Mouse (Mus musculus) liver, embryonic 13.5 days (tissue): ENCODE measurements at regions not wholly inside any gene's neighbourhood (a gene's known extent, or its start where the extent isn't known, plus 50 kb on each side); places are given as distances from the start of the nearest gene placed in this dataset.

ENCODE experiments used
- ATAC-seq: fragments of 200-750 bp; cut with Nextera tagmentation; 2 replicates; pipeline ENCODE4 v1.8.0; 2017; ENCODE audit warnings: low read depth, mild to moderate bottlenecking, moderate number of reproducible peaks, moderate library complexity
- DNase-seq: peaks from one replicate; pipeline ENCODE4 v3.0.0; 2022
- H3K27ac ChIP-seq: fragments of 300-500 bp; sonication (generic); 2 replicates; pipeline ENCODE4 v1.5.1; 2015; ENCODE audit warnings: moderate library complexity, mild to moderate bottlenecking, inconsistent platforms
- H3K27me3 ChIP-seq: fragments of 300-500 bp; sonication (generic); 2 replicates; pipeline ENCODE4 v1.6.1; 2015; ENCODE audit warnings: mild to moderate bottlenecking, inconsistent platforms
- H3K36me3 ChIP-seq: fragments of 300-500 bp; sonication (generic); 2 replicates; pipeline ENCODE4 v1.6.1; 2015; ENCODE audit warnings: mild to moderate bottlenecking, inconsistent platforms
- H3K4me1 ChIP-seq: fragments of 300-500 bp; sonication (generic); replicated peaks from 2 replicates; pipeline ENCODE4 v1.6.1; 2015; ENCODE audit warnings: inconsistent platforms
- H3K4me2 ChIP-seq: fragments of 300-500 bp; sonication (generic); 2 replicates; pipeline ENCODE4 v1.6.1; 2015; ENCODE audit warnings: inconsistent platforms, mild to moderate bottlenecking, moderate library complexity
- H3K4me3 ChIP-seq: fragments of 300-500 bp; sonication (generic); replicated peaks from 2 replicates; pipeline ENCODE4 v1.5.1; 2015; ENCODE audit warnings: mild to moderate bottlenecking, inconsistent platforms
- H3K9ac ChIP-seq: fragments of 300-500 bp; sonication (generic); 2 replicates; pipeline ENCODE4 v1.6.1; 2015; ENCODE audit warnings: mild to moderate bottlenecking, inconsistent platforms
- H3K9me3 ChIP-seq: fragments of 300-500 bp; sonication (generic); replicated peaks from 2 replicates; pipeline ENCODE4 v1.6.1; 2016; ENCODE audit warnings: inconsistent platforms
- WGBS: fragments of 180-500 bp; shearing (Covaris S2); methylation state at CpG from one replicate; pipeline ENCODE4 v1.1.7; 2015; ENCODE audit not compliant: insufficient replicate concordance; 5-methylcytosine and 5-hydroxymethylcytosine counted together

DNA sequence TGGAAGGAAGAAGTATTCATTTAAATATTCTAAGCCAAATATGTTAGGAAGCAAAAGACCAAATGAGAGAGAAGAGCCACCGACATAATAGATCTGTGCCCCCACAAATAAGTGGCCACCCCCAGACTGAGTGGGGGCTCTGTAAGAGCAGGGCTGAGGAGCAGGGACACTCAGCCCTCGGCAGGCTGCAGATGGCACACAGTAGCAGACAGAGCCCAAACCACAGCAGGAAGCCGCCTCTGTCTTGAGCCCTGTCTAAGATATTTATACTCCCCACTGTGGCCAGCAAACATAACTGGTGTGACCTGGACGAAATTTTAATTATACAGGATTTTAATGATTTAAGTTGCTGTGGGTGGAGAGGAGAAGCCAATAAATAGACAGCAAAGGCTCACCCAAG, 126.4 kb upstream of the Ank start:
- ATAC-seq (no peak), DNase-seq (no peak)
- Histone ChIP-seq H3K4me2 (no peak overlapping the region), H3K36me3 (no peaks in the 10 kb centered on the region), H3K27me3 (no peaks in the 10 kb centered on the region), H3K9me3 (no peaks in the 10 kb centered on the region), H3K4me1 (no peaks in the 10 kb centered on the region), H3K9ac (no peak overlapping the region), H3K4me3 (no peak overlapping the region), H3K27ac (no peak overlapping the region)
- WGBS = 15% methylated on average over 4 of the region's 4 CpGs

DNA sequence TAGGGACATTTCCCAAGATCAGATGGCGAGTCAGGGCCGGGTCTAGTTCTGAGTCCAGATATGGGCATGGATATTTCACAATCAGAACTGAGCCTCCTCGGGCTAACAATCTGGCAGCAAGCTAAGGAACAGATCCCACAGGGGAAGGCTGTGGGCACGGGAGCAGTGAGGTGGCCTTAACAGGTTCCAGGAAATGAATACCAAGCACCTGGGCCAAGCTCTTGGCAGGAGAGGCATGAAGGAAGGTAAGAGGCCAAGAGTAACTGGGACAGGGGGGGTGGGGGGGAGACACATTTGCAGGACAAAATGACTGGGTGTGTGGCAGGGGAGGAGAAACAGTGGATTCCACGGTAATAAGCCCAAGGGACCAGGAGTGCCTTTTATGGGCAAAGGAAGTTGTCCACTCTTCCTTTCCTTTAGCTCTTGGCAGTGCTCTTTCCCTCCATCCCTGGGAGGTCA, 124.9 kb upstream of the Ank start:
- H3K9me3 ChIP-seq = no peaks in the 10 kb centered on the region
- H3K36me3 ChIP-seq = no peaks in the 10 kb centered on the region
- 57% methylated on average over 5 of the region's 5 CpGs for WGBS
- no peaks in the 10 kb centered on the region for H3K27me3 ChIP-seq
- no peak overlapping the region for H3K4me2 ChIP-seq
- no peak overlapping the region for H3K9ac ChIP-seq
- no peak for DNase-seq
- H3K4me1 ChIP-seq = no peaks in the 10 kb centered on the region
- ATAC-seq = no peak
- no peak overlapping the region for H3K4me3 ChIP-seq
- no peak overlapping the region for H3K27ac ChIP-seq

DNA sequence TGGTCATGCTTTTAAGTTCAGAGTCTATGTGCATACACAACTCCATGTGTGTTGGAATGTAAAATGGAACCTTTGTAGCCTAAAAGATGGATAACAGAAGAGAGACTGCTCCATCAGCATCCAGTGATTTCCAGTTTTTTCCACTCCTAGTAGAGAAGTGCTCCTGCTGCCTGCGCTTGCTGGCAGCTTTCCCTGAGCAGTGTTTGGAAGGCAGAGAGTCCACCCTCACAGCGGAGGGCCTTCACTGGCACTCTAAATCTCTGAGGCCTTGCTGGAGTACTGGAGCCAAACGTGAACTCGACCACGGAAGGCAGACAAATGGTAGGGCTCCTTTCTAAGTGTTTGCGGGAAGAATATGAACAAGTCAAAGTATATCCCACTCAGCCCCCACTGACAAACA, 108.0 kb upstream of the Ank start:
- no peaks in the 10 kb centered on the region for H3K4me1 ChIP-seq
- no peak overlapping the region for H3K4me3 ChIP-seq
- no peaks in the 10 kb centered on the region for H3K9me3 ChIP-seq
- no peak overlapping the region for H3K9ac ChIP-seq
- H3K27me3 ChIP-seq = no peaks in the 10 kb centered on the region
- DNase-seq = no peak
- ATAC-seq = no peak
- no peaks in the 10 kb centered on the region for H3K36me3 ChIP-seq
- WGBS = 60% methylated on average over 6 of the region's 6 CpGs
- H3K27ac ChIP-seq = no peak overlapping the region
- no peak overlapping the region for H3K4me2 ChIP-seq

DNA sequence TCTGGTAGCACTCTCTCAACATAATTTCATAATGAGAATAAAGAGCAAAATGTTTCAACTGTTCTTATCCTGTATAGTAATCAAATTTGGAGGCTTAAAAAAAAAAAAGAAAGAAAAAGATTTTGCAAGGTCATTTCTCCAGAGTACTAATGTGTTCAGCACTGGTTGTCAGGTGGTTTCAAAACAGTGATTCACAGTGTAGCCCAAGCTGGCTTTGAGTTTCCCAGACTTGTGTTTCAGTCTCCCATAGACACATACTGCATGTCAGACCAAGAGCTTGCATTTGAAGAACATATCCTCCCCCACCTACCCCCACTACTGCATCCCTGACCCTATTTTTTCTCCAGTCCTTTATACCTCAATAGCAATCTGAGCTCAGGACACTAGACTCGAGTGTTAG, 107.2 kb upstream of the Ank start:
- ATAC-seq = no peak
- H3K9me3 ChIP-seq = no peaks in the 10 kb centered on the region
- H3K4me1 ChIP-seq = no peaks in the 10 kb centered on the region
- no peak overlapping the region for H3K4me2 ChIP-seq
- WGBS = 41% methylated on average over 1 of the region's 1 CpGs
- DNase-seq = no peak
- H3K4me3 ChIP-seq = no peak overlapping the region
- no peaks in the 10 kb centered on the region for H3K36me3 ChIP-seq
- H3K9ac ChIP-seq = no peak overlapping the region
- no peaks in the 10 kb centered on the region for H3K27me3 ChIP-seq
- no peak overlapping the region for H3K27ac ChIP-seq

DNA sequence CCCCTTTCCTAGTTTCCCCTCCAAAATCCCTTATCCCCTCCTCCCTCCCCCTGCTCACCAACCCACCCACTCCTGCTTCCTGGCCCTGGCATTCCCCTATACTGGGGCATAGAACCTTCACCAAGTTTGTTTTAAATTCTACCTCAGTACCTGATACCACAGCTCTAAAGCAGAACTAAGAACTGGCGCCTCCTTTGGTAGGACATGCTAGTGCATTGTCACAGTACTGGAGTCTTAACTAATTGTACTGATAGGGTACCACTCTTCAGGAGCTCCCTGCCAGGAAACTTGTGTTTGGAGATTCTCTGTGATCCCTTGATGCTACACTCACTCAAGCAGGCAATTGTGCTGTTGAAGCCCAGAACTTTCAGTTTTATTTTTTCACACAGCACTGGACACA, 92.0 kb upstream of the Ank start:
- 48% methylated on average over 1 of the region's 1 CpGs for WGBS
- no peaks in the 10 kb centered on the region for H3K4me1 ChIP-seq
- no peak overlapping the region for H3K27ac ChIP-seq
- no peaks in the 10 kb centered on the region for H3K9me3 ChIP-seq
- H3K27me3 ChIP-seq = no peaks in the 10 kb centered on the region
- DNase-seq (no peak), ATAC-seq (no peak)
- no peak overlapping the region for H3K9ac ChIP-seq
- no peak overlapping the region for H3K4me3 ChIP-seq
- no peak overlapping the region for H3K4me2 ChIP-seq
- no peaks in the 10 kb centered on the region for H3K36me3 ChIP-seq

DNA sequence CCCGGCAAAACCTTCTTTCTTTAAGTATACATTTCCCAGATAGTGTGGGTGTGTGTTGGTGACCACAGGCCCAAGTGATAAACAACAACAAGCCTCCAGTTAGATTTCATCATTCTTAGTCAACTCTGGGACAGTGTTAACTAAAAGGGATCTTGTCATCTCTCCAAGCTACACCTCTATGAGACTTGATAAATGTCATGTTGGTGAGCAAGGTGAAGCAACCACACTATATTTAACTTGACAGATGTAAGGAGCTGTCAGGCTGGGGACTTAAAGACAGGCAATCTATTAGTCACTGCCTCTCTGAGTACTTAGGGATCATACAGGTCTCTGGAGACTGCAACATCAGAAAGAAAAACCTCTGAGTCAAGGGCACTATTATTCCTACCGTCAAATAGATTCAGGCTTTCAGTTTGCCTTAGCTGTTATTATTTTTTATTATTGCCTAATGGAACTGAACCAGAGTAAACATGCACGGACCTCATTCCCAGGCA, 87.8 kb upstream of the Ank start:
- H3K27ac ChIP-seq = no peak overlapping the region
- 74% methylated on average over 3 of the region's 3 CpGs for WGBS

DNA sequence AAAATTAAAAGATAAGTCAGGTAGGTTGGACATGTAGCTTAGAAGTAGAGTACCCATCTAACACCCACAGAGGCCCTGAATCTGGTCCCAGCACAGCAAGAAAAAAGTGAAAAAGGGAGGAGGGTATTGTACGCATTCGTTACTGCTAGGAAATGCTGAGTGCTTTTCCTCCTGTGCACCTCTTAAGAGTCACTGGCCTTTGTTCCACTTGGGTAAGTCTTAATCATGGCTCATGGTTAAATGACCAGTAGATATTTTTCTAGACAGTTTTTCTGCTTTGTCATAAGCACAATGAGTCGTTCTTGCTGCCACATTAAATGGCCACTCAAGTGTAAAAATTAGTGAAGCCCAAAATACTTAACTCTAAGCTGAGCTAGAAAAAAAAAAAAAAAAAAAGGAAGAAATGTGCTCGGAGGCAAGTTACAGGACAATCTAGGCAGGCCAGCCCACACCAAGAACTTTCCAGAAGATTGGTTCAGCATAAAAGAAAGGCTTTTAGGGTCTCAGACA, 86.0 kb upstream of the Ank start:
- Histone ChIP-seq H3K27me3 (no peaks in the 10 kb centered on the region), H3K4me2 (no peak overlapping the region), H3K36me3 (no peaks in the 10 kb centered on the region), H3K9ac (no peak overlapping the region), H3K4me1 (no peaks in the 10 kb centered on the region), H3K4me3 (no peak overlapping the region), H3K27ac (no peak overlapping the region), H3K9me3 (no peaks in the 10 kb centered on the region)
- WGBS = 61% methylated on average over 4 of the region's 4 CpGs
- ATAC-seq (no peak), DNase-seq (no peak)

More for the DNA sequence above, 87.8 kb upstream of the Ank start:
- no peak overlapping the region for H3K4me3 ChIP-seq
- H3K9ac ChIP-seq = no peak overlapping the region
- H3K36me3 ChIP-seq = no peaks in the 10 kb centered on the region
- DNase-seq (no peak), ATAC-seq (no peak)
- H3K27me3 ChIP-seq = no peaks in the 10 kb centered on the region
- H3K4me1 ChIP-seq = no peaks in the 10 kb centered on the region
- H3K9me3 ChIP-seq = no peaks in the 10 kb centered on the region
- H3K4me2 ChIP-seq = no peak overlapping the region

DNA sequence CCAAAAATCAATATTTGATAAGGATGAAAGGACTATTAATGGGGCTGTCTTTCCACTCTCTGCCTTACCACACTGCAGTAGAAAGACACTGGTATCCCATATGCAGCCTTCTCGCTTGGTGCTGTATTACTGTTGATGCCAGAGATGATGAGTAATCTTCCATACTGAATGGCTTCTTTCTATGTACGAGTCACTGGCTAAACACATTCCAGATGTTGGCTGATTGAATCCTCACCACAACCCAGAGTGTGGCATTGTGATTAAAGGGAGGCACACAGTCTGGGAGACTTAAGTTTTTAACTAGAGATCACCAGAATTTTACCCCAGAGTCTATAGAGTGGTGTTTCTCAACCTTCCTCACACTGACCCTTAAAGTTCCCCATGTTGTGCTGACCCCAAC, 84.9 kb upstream of the Ank start:
- 53% methylated on average over 2 of the region's 2 CpGs for WGBS

DNA sequence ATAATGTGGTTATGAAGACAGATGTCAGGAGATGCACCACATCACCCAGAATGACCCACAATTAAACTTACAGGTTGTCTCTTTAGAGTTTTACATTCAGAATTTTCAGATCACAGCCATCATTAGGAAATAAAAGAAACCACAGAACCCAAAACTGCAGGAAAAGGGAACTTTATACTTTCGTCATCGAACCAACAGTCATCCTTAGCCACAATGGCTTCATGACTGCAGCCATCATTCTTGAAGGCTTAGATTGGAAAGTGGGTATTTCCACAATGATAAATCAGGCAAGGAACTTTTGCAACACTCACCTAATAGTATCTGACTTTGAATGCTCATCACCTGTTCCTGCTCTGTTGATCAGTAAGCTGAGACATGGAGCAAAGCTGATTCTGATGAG, 75.9 kb upstream of the Ank start:
- Histone ChIP-seq H3K9me3 (no peaks in the 10 kb centered on the region), H3K4me3 (no peak overlapping the region), H3K27me3 (no peaks in the 10 kb centered on the region), H3K4me2 (no peak overlapping the region), H3K27ac (no peak overlapping the region), H3K4me1 (no peaks in the 10 kb centered on the region), H3K36me3 (no peaks in the 10 kb centered on the region), H3K9ac (no peak overlapping the region)
- 60% methylated on average over 2 of the region's 2 CpGs for WGBS
- ATAC-seq (no peak), DNase-seq (no peak)

More for the DNA sequence above, 84.9 kb upstream of the Ank start:
- Histone ChIP-seq H3K36me3 (no peaks in the 10 kb centered on the region), H3K27me3 (no peaks in the 10 kb centered on the region), H3K4me2 (no peak overlapping the region), H3K9me3 (no peaks in the 10 kb centered on the region), H3K9ac (no peak overlapping the region), H3K27ac (no peak overlapping the region), H3K4me3 (no peak overlapping the region), H3K4me1 (no peaks in the 10 kb centered on the region)
- ATAC-seq = no peak
- DNase-seq = no peak

DNA sequence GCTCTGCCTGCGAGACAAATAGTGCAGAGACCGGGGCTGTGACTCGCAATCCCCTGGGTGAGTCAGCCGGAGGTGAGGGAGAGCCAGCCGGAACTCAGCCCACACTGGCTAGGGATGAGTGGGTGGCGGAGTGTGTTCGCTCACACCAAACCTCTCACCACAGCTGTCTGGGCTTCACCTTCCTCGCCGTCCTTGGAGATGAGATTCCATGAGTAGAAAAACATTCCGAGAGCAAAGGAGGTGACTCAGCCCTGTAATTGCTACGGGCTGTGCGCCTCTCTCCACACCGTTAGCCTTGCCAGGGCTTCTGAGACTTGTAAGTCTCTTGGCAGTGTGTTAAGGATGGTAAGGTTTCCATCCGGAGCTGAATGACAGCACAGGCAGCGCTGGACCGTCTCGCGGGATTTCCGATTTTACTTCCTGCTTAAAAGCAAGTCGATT, 60.7 kb upstream of the Ank start:
- Histone ChIP-seq H3K4me2 (no peak overlapping the region), H3K36me3 (no peaks in the 10 kb centered on the region), H3K9me3 (no peaks in the 10 kb centered on the region), H3K4me1 (no peaks in the 10 kb centered on the region), H3K4me3 (no peak overlapping the region), H3K27me3 (no peaks in the 10 kb centered on the region), H3K27ac (no peak overlapping the region), H3K9ac (no peak overlapping the region)
- WGBS = 78% methylated on average over 20 of the region's 20 CpGs
- ATAC-seq = no peak
- DNase-seq = no peak

DNA sequence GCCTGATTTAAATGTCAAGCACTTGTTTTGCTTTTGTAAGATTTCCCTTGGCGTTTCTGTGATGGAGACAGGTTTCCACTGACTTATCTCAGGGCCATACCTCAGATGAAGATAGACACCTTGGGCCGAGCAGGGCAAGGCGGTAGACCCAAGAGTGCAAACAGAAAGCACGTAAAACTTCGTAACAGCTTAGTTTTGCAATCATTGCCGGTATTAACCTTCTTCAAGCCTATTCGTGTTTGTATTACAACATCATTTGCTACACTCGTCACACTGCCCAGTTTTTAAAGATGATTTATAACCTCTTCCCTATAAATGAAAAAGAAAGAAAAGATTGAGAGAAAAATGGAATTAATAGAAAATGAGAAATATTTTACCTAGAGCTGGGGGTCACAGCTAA, 56.6 kb upstream of the Ank start:
- Histone ChIP-seq H3K4me3 (no peak overlapping the region), H3K36me3 (no peaks in the 10 kb centered on the region), H3K4me1 (no peaks in the 10 kb centered on the region), H3K9ac (no peak overlapping the region), H3K9me3 (no peaks in the 10 kb centered on the region), H3K27me3 (no peaks in the 10 kb centered on the region), H3K27ac (no peak overlapping the region), H3K4me2 (no peak overlapping the region)
- 73% methylated on average over 8 of the region's 8 CpGs for WGBS
- ATAC-seq = no peak
- no peak for DNase-seq

DNA sequence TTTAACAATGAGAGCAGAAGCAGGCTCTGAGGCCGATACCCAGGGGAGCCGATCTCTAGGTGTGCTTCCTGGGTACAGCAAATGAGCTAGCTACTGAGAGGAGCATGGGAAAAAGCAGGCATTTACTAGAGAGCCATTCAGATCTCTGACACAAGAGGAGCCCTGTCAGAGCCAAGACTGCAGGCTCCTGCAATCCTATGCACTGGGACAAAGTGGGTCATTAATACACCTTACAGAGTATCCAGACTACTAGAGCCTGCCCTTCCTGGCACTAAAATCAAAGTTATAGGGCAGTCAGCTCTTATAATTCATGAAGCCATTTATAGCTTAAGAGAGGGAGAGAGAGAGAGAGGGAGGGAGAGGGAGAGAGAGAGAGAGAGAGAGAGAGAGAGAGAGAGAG, 54.2 kb upstream of the Ank start:
- Histone ChIP-seq H3K4me3 (no peak overlapping the region), H3K27ac (no peak overlapping the region), H3K27me3 (no peaks in the 10 kb centered on the region), H3K4me1 (no peaks in the 10 kb centered on the region), H3K4me2 (no peak overlapping the region), H3K9ac (no peak overlapping the region), H3K36me3 (no peaks in the 10 kb centered on the region), H3K9me3 (no peaks in the 10 kb centered on the region)
- ATAC-seq (no peak), DNase-seq (no peak)
- 72% methylated on average over 2 of the region's 2 CpGs for whole genome bisulfite sequencing
